In the genomic region with DNA sequence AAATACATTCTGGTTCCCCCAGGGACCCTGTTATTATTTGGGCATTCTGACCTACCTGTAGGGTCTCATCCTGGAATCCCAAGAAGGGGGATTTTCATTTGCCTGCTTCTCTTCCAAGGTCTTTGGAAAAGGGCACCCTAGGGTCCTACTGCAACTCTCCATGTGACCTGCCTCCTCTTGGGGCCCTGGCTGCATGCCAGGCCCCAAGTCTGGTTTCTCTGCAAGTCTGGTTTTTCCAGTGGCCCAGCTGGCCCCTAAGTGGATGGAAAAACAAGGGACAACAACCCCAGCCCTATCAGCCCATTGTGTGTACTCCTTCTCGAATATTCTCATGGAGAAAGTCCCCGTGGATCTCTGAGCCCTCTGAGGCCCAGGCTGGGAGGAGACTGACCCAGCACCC, we compare ENCODE assay signal across 10 mouse cellular contexts. TPM values are rescaled to one million over a fixed set of nuclear protein-coding genes. Genes with fewer than 3 reads are reported as not detected.
DNase-seq lines count a peak whose midpoint lies in the region; ATAC-seq and TF ChIP-seq lines count a peak whose summit lies in the region.
"Had no signal": no experiment of that assay in that cellular context is flagged by ENCODE, and none has a peak within 500 bp of the region (broad histone marks: within the 10 kb centered on the region; RNA-seq: fewer than 3 reads in every experiment).

No protein-coding gene starts in this region.

- TF ChIP-seq CTCF in liver, adult 2 months (IDR thresholded peaks at IDR 0.05; ENCODE audit: low read depth, low read length): no peak

- peaks cover 4% of the 10 kb centered on the region; the same call in 1 of the 2 replicates for H3K79me2 ChIP-seq in liver, adult 2 months (ENCODE audit: control insufficient read depth, insufficient read depth, low read length)

- peak overlapping the region; percentile 93 for H3K9ac ChIP-seq in liver, adult 2 months (ENCODE audit: low read depth, low read length)
- no peak overlapping the region for H3K9ac ChIP-seq in embryonic facial prominence, embryonic 14.5 days (ENCODE audit: low read depth, low read length)
- H3K9ac ChIP-seq in intestine, embryonic 16.5 days (ENCODE audit: low read depth, low read length): peak overlapping the region; percentile 74
- no peak overlapping the region for H3K9ac ChIP-seq in neural tube, embryonic 13.5 days

- peaks cover 17% of the 10 kb centered on the region; the same call in 1 of the 2 replicates for H3K36me3 ChIP-seq in liver, adult 2 months (ENCODE audit: control insufficient read depth, insufficient read depth, low read length)
- no peaks in the 10 kb centered on the region for H3K36me3 ChIP-seq in embryonic facial prominence, embryonic 14.5 days (ENCODE audit: control insufficient read depth, insufficient read depth, low read length)
- H3K36me3 ChIP-seq in intestine, embryonic 16.5 days (ENCODE audit: control insufficient read depth, insufficient read depth, low read length): 0 out of 2 replicates have a peak, but pooled peaks cover 3% of the 10 kb centered on the region
- no peaks in the 10 kb centered on the region for H3K36me3 ChIP-seq in neural tube, embryonic 13.5 days

- no peaks in the 10 kb centered on the region for H3K27me3 ChIP-seq in liver, adult 2 months (ENCODE audit: control insufficient read depth, insufficient read depth, low read length)
- H3K27me3 ChIP-seq in embryonic facial prominence, embryonic 14.5 days (replicated peaks; ENCODE audit: control insufficient read depth, insufficient read depth, low read length): no peaks in the 10 kb centered on the region
- H3K27me3 ChIP-seq in intestine, embryonic 16.5 days (replicated peaks; ENCODE audit: control insufficient read depth, insufficient read depth, low read length): no peaks in the 10 kb centered on the region
- peaks cover 30% of the 10 kb centered on the region for H3K27me3 ChIP-seq in neural tube, embryonic 13.5 days

- peak overlapping the region; percentile 88 for H3K4me3 ChIP-seq in liver, adult 2 months (ENCODE audit: insufficient read depth, low read depth, low read length)
- H3K4me3 ChIP-seq in embryonic facial prominence, embryonic 14.5 days (ENCODE audit: low read depth, low read length): no peak overlapping the region
- peak overlapping the region; percentile 65 for H3K4me3 ChIP-seq in intestine, embryonic 16.5 days (ENCODE audit: low read length)
- 0 out of 2 replicates have a peak overlapping the region, but pooled peaks have one; percentile 48 for H3K4me3 ChIP-seq in neural tube, embryonic 13.5 days

- intact Hi-C loops in gastrocnemius, postnatal 14 days (cut with DNase I; ENCODE audit: low total_unique reads): no loop called here

- H3K4me1 ChIP-seq in liver, adult 2 months (ENCODE audit: control insufficient read depth, insufficient read depth, low read length): peaks cover 13% of the 10 kb centered on the region; the same call in 1 of the 2 replicates
- H3K4me1 ChIP-seq in embryonic facial prominence, embryonic 14.5 days (ENCODE audit: control insufficient read depth, insufficient read depth, low read length): peaks cover 3% of the 10 kb centered on the region
- H3K4me1 ChIP-seq in intestine, embryonic 16.5 days (ENCODE audit: control insufficient read depth, insufficient read depth, low read length): peaks cover 11% of the 10 kb centered on the region; the same call in 1 of the 2 replicates
- H3K4me1 ChIP-seq in neural tube, embryonic 13.5 days (replicated peaks): peaks cover 18% of the 10 kb centered on the region

- no peak for ATAC-seq in embryonic facial prominence, embryonic 14.5 days (ENCODE audit: low read depth)
- no peak for ATAC-seq in intestine, embryonic 16.5 days
- ATAC-seq in neural tube, embryonic 13.5 days (ENCODE audit: low read depth): no peak

- TF ChIP-seq POLR2A in liver, adult 2 months (IDR thresholded peaks at IDR 0.05; ENCODE audit: extremely low read depth, insufficient read depth, low read length): peak; percentile 77

- DNase-seq in liver, adult 2 months (ENCODE audit: extremely low read depth, low read depth, low spot score): no peak
- DNase-seq in liver: no peak
- DNase-seq in embryonic facial prominence, embryonic 14.5 days (ENCODE audit: low spot score): no peak
- no peak for DNase-seq in cerebellum, postnatal 10 days
- no peak for DNase-seq in adrenal gland, adult 8-10 months
- DNase-seq in gastrocnemius, postnatal 14 days: no peak
- DNase-seq: thymus, postnatal 36 days had no signal

- H3K27ac ChIP-seq in liver, adult 2 months (replicated peaks; ENCODE audit: insufficient read depth, low read depth, low read length): peak overlapping the region; percentile 95
- no peak overlapping the region for H3K27ac ChIP-seq in embryonic facial prominence, embryonic 14.5 days (replicated peaks; ENCODE audit: low read depth, low read length)
- H3K27ac ChIP-seq in intestine, embryonic 16.5 days (ENCODE audit: low read length): peak overlapping the region; percentile 83
- H3K27ac ChIP-seq in neural tube, embryonic 13.5 days (replicated peaks): no peak overlapping the region
- H3K27ac ChIP-seq: layer of hippocampus, adult 2 months had no signal

- no peaks in the 10 kb centered on the region for H3K9me3 ChIP-seq in embryonic facial prominence, embryonic 14.5 days (ENCODE audit: control insufficient read depth, low read length)
- no peaks in the 10 kb centered on the region for H3K9me3 ChIP-seq in intestine, embryonic 16.5 days (ENCODE audit: control insufficient read depth, low read length)
- H3K9me3 ChIP-seq in neural tube, embryonic 13.5 days: no peaks in the 10 kb centered on the region

- H3K4me2 ChIP-seq in embryonic facial prominence, embryonic 14.5 days (ENCODE audit: low read depth, low read length): peak overlapping the region; percentile 97; the same call in 1 of the 2 replicates
- H3K4me2 ChIP-seq in intestine, embryonic 16.5 days (ENCODE audit: low read depth, low read length): peak overlapping the region; percentile 91
- H3K4me2 ChIP-seq in neural tube, embryonic 13.5 days: peak overlapping the region; percentile 80

- 10% methylated on average over 2 of the region's 2 CpGs for WGBS in liver, adult 2 months
- WGBS in embryonic facial prominence, embryonic 14.5 days: 59% methylated on average over 2 of the region's 2 CpGs
- 26% methylated on average over 2 of the region's 2 CpGs for WGBS in intestine, embryonic 16.5 days
- 73% methylated on average over 2 of the region's 2 CpGs for WGBS in neural tube, embryonic 13.5 days

RNA-seq across cellular contexts. Expression of gene Reep6, which starts 1.1 kb away (rescaled TPM):
- 112 and 185 TPM in 2 replicates for total RNA-seq in liver, adult 2 months (2014; rRNA removed)
- polyA plus RNA-seq in liver, adult 2 months (2012; rRNA removed): 384 and 617 TPM in 2 replicates
- polyA plus RNA-seq in embryonic facial prominence, embryonic 14.5 days (2014; fragmentation: Nextera tagmentation; extraction: Ambion mirVana): 5.6 and 7.5 TPM in 2 replicates
- 255 and 314 TPM in 2 replicates for polyA plus RNA-seq in intestine, embryonic 16.5 days (2015; fragmentation: Nextera tagmentation; extraction: Ambion mirVana)
- 3.3 and 4.5 TPM in 2 replicates for polyA plus RNA-seq in neural tube, embryonic 13.5 days (2015; fragmentation: Nextera tagmentation; extraction: Ambion mirVana)
- total RNA-seq in adrenal gland, adult 8-10 months (2022): 1 to 10 TPM; 5.1 to 6.6 (median 5.9) TPM
- total RNA-seq in gastrocnemius, postnatal 14 days (2021): 1 to 10 TPM; 1.9 to 2.5 TPM

RNA-seq across cellular contexts. Expression of gene Pcsk4, which starts 1.6 kb away (rescaled TPM):
- total RNA-seq in liver, adult 2 months (2014; rRNA removed): 8.8 and 12.5 TPM in 2 replicates
- polyA plus RNA-seq in liver, adult 2 months (2012; rRNA removed): 19.2 and 21.8 TPM in 2 replicates
- polyA plus RNA-seq in embryonic facial prominence, embryonic 14.5 days (2014; fragmentation: Nextera tagmentation; extraction: Ambion mirVana): 1.7 and 2.9 TPM in 2 replicates
- 10.8 and 12.9 TPM in 2 replicates for polyA plus RNA-seq in intestine, embryonic 16.5 days (2015; fragmentation: Nextera tagmentation; extraction: Ambion mirVana)
- 2.9 and 3.6 TPM in 2 replicates for polyA plus RNA-seq in neural tube, embryonic 13.5 days (2015; fragmentation: Nextera tagmentation; extraction: Ambion mirVana)
- 1 to 10 TPM; 3.5 to 8.2 (median 5.8) TPM for total RNA-seq in adrenal gland, adult 8-10 months (2022)
- total RNA-seq in gastrocnemius, postnatal 14 days (2021): 1 to 10 TPM in 1 of 2 experiments, under 1 TPM in 1; 0.53 to 1.2 TPM

RNA-seq across cellular contexts. Expression of gene 2310011J03Rik, which starts 10.6 kb away (rescaled TPM):
- 10.4 and 12.4 TPM in 2 replicates for total RNA-seq in liver, adult 2 months (2014; rRNA removed)
- 25.4 and 25.5 TPM in 2 replicates for polyA plus RNA-seq in liver, adult 2 months (2012; rRNA removed)
- 38.5 and 46.3 TPM in 2 replicates for polyA plus RNA-seq in embryonic facial prominence, embryonic 14.5 days (2014; fragmentation: Nextera tagmentation; extraction: Ambion mirVana)
- polyA plus RNA-seq in intestine, embryonic 16.5 days (2015; fragmentation: Nextera tagmentation; extraction: Ambion mirVana): 60.4 and 64.3 TPM in 2 replicates
- 27.9 and 30.7 TPM in 2 replicates for polyA plus RNA-seq in neural tube, embryonic 13.5 days (2015; fragmentation: Nextera tagmentation; extraction: Ambion mirVana)
- total RNA-seq in adrenal gland, adult 8-10 months (2022): 10 to 100 TPM; 34.7 to 40.0 (median 35.4) TPM
- 1 to 10 TPM; 7.6 to 8.3 TPM for total RNA-seq in gastrocnemius, postnatal 14 days (2021)

RNA-seq across cellular contexts. Expression of gene Adamtsl5, which starts 17.3 kb away (rescaled TPM):
- total RNA-seq in liver, adult 2 months (2014; rRNA removed): 0.28 and 0.40 TPM in 2 replicates
- 1.4 and 1.6 TPM in 2 replicates for polyA plus RNA-seq in liver, adult 2 months (2012; rRNA removed)
- 5.8 and 6.3 TPM in 2 replicates for polyA plus RNA-seq in embryonic facial prominence, embryonic 14.5 days (2014; fragmentation: Nextera tagmentation; extraction: Ambion mirVana)
- polyA plus RNA-seq in intestine, embryonic 16.5 days (2015; fragmentation: Nextera tagmentation; extraction: Ambion mirVana): 28.2 and 37.2 TPM in 2 replicates
- 1.6 and 1.8 TPM in 2 replicates for polyA plus RNA-seq in neural tube, embryonic 13.5 days (2015; fragmentation: Nextera tagmentation; extraction: Ambion mirVana)
- total RNA-seq in adrenal gland, adult 8-10 months (2022): 10 to 100 TPM in 2 of 4 experiments, 1 to 10 TPM in 2; 9.2 to 11.1 (median 10.3) TPM
- 10 to 100 TPM; 24.2 to 26.1 TPM for total RNA-seq in gastrocnemius, postnatal 14 days (2021)

RNA-seq across cellular contexts. Expression of gene Plk5, which starts 25.4 kb away (rescaled TPM):
- 0.60 and 1.4 TPM in 2 replicates for total RNA-seq in liver, adult 2 months (2014; rRNA removed)
- polyA plus RNA-seq in liver, adult 2 months (2012; rRNA removed): 3.5 and 6.6 TPM in 2 replicates
- 0.47 and 0.72 TPM in 2 replicates for polyA plus RNA-seq in embryonic facial prominence, embryonic 14.5 days (2014; fragmentation: Nextera tagmentation; extraction: Ambion mirVana)
- 0.39 and 0.64 TPM in 2 replicates for polyA plus RNA-seq in intestine, embryonic 16.5 days (2015; fragmentation: Nextera tagmentation; extraction: Ambion mirVana)
- 1.0 and 1.5 TPM in 2 replicates for polyA plus RNA-seq in neural tube, embryonic 13.5 days (2015; fragmentation: Nextera tagmentation; extraction: Ambion mirVana)
- 1 to 10 TPM in 1 of 4 experiments, under 1 TPM in 3; 0.21 to 1.3 (median 0.41) TPM for total RNA-seq in adrenal gland, adult 8-10 months (2022)
- under 1 TPM; 0.12 to 0.13 TPM for total RNA-seq in gastrocnemius, postnatal 14 days (2021)

Comparison
In these comparisons a context has a peak if more than half of its experiments do, and no peak if none do; other contexts are left out.
1. H3K27ac ChIP-seq: peak in liver, adult 2 months (single experiment) and intestine, embryonic 16.5 days (single experiment); none in embryonic facial prominence, embryonic 14.5 days (single experiment) and neural tube, embryonic 13.5 days (single experiment).
2. H3K9ac ChIP-seq: peak in liver, adult 2 months (single experiment) and intestine, embryonic 16.5 days (single experiment); none in embryonic facial prominence, embryonic 14.5 days (single experiment) and neural tube, embryonic 13.5 days (single experiment).
3. RNA of gene Reep6, which starts 1.1 kb away (polyA plus RNA-seq): 384 to 617 TPM in liver, adult 2 months and 255 to 314 TPM in intestine, embryonic 16.5 days; 5.6 to 7.5 TPM in embryonic facial prominence, embryonic 14.5 days and 3.3 to 4.5 TPM in neural tube, embryonic 13.5 days; every median in the first group is over 10 times any median in the second.
4. Peak in every context shown above with its lines, with median percentiles within 50 percentile points of each other: H3K4me2 ChIP-seq.